Mouse (Mus musculus) embryonic facial prominence, embryonic 14.5 days (tissue): Measurements from ENCODE around the gene Atm. TPM values are rescaled to one million over a fixed set of nuclear protein-coding genes. Genes with fewer than 3 reads are reported as not detected.

Experiments
- ATAC-seq: fragments of 200-750 bp; cut with Nextera tagmentation; 2 replicates; pipeline ENCODE4 v1.8.0; 2017; ENCODE audit warnings: low read depth, moderate number of reproducible peaks, moderate TSS enrichment
- DNase-seq: peaks from one replicate; pipeline ENCODE4 v3.0.0-alpha.2; 2015; ENCODE audit warnings: low spot score
- H3K27ac ChIP-seq: fragments of 300-500 bp; sonication (generic); replicated peaks from 2 replicates; pipeline ENCODE4 v1.5.1; 2014; ENCODE audit warnings: low read depth, mild to moderate bottlenecking, low read length, moderate library complexity
- H3K27me3 ChIP-seq: fragments of 300-500 bp; sonication (generic); replicated peaks from 2 replicates; pipeline ENCODE4 v1.6.1; 2014; ENCODE audit warnings: low read length; ENCODE audit not compliant: control insufficient read depth, insufficient read depth
- H3K36me3 ChIP-seq: fragments of 300-500 bp; sonication (generic); 2 replicates; pipeline ENCODE4 v1.6.1; 2014; ENCODE audit warnings: low read length, mixed read lengths; ENCODE audit not compliant: control insufficient read depth, insufficient read depth
- H3K4me1 ChIP-seq: fragments of 300-500 bp; sonication (generic); 2 replicates; pipeline ENCODE4 v1.6.1; 2014; ENCODE audit warnings: antibody characterized with exemption, low read length; ENCODE audit not compliant: control insufficient read depth, insufficient read depth
- H3K4me2 ChIP-seq: fragments of 300-500 bp; sonication (generic); 2 replicates; pipeline ENCODE4 v1.6.1; 2014; ENCODE audit warnings: low read depth, mild to moderate bottlenecking, low read length, moderate library complexity, mixed read lengths
- H3K4me3 ChIP-seq: fragments of 300-500 bp; sonication (generic); 2 replicates; pipeline ENCODE4 v1.5.1; 2014; ENCODE audit warnings: low read depth, mild to moderate bottlenecking, low read length
- H3K9ac ChIP-seq: fragments of 300-500 bp; sonication (generic); 2 replicates; pipeline ENCODE4 v1.6.1; 2014; ENCODE audit warnings: low read depth, mild to moderate bottlenecking, low read length, moderate library complexity, mixed read lengths
- H3K9me3 ChIP-seq: fragments of 300-500 bp; sonication (generic); 2 replicates; pipeline ENCODE4 v1.6.1; 2016; ENCODE audit warnings: low read length; ENCODE audit not compliant: control insufficient read depth
- WGBS: fragments of 180-500 bp; shearing (Covaris S2); extraction: QIAGEN DNeasy Blood & Tissue Kit; methylation state at CpG from one replicate; pipeline ENCODE4 v1.1.7; 2014; 5-methylcytosine and 5-hydroxymethylcytosine counted together
- polyA plus RNA-seq: library from polyadenylated mRNA; unstranded; fragments of >200 nt; fragmentation: Nextera tagmentation; extraction: Ambion mirVana; gene quantifications from 2 replicates; pipeline ENCODE4 v1.2.1, GENCODE M21; 2014

Atm gene
- polyA plus RNA-seq, 1 experiment from 2014 or later: 10.9 TPM

DNA sequence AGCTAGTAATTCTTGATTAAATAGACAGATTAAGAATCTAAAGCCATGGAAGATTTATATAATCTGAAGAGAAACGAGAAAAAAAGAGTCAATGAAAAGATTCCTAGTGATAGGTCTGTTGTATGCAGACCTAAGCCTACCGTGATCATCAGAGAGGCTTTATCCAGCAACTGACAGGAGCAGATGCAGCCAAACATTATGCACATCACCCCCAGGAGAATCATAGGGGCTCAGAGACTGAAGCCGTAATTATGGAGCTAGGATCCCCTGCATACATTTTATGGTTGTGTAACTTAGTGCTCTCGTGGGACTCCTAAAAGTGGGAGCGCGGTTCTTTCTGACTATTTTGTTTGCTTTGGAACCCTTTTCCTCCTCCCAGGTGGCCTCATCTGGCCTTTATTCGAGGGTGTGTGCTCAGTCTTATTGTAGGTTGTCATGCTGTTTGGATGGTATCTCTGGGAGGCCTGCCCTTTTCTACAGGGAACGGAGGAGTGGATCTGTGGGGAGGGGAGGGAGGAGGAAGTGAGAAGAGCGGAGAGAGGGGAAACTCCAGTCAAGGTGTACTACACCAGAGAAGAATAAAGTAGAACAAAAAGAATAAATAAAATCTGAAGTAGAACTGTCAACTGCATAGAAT, 19.0 kb downstream of the Atm start:
- WGBS: 79% methylated on average over 9 of the region's 9 CpGs
- no peaks in the 10 kb centered on the region for H3K27me3 ChIP-seq
- no peak overlapping the region for H3K4me2 ChIP-seq
- H3K4me3 ChIP-seq: no peak overlapping the region
- H3K27ac ChIP-seq: no peak overlapping the region
- ATAC-seq: no peak
- H3K4me1 ChIP-seq: no peaks in the 10 kb centered on the region
- DNase-seq: peak; percentile 18
- peaks cover 41% of the 10 kb centered on the region; the same call in 1 of the 2 replicates for H3K36me3 ChIP-seq
- H3K9ac ChIP-seq: no peak overlapping the region
- H3K9me3 ChIP-seq: no peaks in the 10 kb centered on the region

DNA sequence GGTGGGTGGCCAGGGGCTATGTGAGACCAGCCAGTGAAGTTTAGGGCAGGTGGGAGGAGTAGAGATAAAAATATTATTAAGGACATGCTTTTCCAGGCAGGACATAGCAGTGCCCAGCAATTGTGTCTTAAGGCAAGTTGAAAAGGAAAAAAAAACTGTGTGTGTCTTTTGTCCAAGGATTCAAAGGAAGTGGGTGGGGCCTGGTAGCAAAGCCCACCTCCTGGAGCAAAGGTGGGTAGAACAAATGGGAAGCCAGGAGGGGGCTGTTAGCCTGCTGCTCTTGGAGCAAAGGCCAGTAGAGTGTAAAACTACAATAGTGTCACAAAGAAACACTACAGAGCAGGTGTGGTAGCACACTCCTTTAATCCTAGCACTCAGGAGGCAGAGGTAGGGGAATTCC, 22.4 kb downstream of the Atm start:
- Histone ChIP-seq H3K9ac (no peak overlapping the region), H3K27me3 (no peaks in the 10 kb centered on the region), H3K4me2 (no peak overlapping the region), H3K36me3 (peaks cover 48% of the 10 kb centered on the region), H3K4me3 (no peak overlapping the region), H3K27ac (no peak overlapping the region), H3K9me3 (no peaks in the 10 kb centered on the region), H3K4me1 (no peaks in the 10 kb centered on the region)
- no peak for DNase-seq
- no peak for ATAC-seq

GRCm38 (mm10) chr9:53508053-53508452, 28.5 kb downstream of the Atm start:
- Histone ChIP-seq H3K27me3 (no peaks in the 10 kb centered on the region), H3K9ac (no peak overlapping the region), H3K9me3 (no peaks in the 10 kb centered on the region), H3K4me2 (no peak overlapping the region), H3K4me3 (no peak overlapping the region), H3K36me3 (peaks cover 56% of the 10 kb centered on the region), H3K27ac (no peak overlapping the region), H3K4me1 (no peaks in the 10 kb centered on the region)
- 92% methylated on average over 7 of the region's 7 CpGs for WGBS
- ATAC-seq (no peak), DNase-seq (no peak)

- Histone ChIP-seq H3K27ac (no peak overlapping the region), H3K4me1 (no peaks in the 10 kb centered on the region), H3K4me2 (no peak overlapping the region), H3K9ac (no peak overlapping the region), H3K27me3 (no peaks in the 10 kb centered on the region), H3K4me3 (no peak overlapping the region), H3K36me3 (peaks cover 51% of the 10 kb centered on the region), H3K9me3 (no peaks in the 10 kb centered on the region)
- no peak for DNase-seq
- ATAC-seq: no peak
Observed at GRCm38 (mm10) chr9:53485886-53486285, 50.7 kb downstream of the Atm start.

DNA sequence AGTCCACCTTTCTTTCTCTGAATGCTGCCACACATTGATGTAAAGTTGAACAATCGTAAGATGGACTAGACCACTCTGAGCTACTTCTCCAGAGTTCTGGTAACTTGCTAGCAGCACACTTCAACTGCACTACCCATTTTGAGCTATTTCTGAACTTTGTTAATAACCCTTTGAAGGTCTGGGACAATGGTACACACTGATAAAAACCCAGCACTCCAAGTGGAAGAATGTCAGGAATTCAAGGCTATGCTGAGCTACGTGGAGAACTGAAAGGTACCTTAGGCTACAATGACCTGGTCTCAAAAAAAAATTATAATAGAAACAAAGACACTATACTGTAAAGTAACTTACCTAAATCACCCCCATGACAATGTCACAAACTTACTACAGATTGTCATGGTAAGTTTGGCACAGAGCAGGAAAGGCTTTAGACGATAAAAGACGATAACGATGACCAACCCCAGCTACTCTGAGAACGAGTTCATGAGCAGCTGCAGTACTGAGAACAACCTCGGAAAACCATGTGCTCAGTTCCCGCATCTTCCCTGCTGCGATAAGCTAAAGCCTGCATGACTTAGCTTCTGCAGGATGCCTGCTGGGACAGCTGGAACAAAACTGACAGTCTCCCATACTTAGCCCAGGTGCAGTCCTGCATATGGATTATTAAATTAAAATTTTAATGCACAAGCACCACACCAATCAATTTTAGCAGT, 63.6 kb downstream of the Atm start:
- H3K27me3 ChIP-seq: no peaks in the 10 kb centered on the region
- ATAC-seq (no peak), DNase-seq (no peak)
- no peaks in the 10 kb centered on the region for H3K9me3 ChIP-seq
- H3K27ac ChIP-seq: no peak overlapping the region
- H3K36me3 ChIP-seq: peaks cover 25% of the 10 kb centered on the region; the same call in 1 of the 2 replicates
- WGBS: 85% methylated on average over 9 of the region's 9 CpGs
- H3K4me2 ChIP-seq: no peak overlapping the region
- no peaks in the 10 kb centered on the region for H3K4me1 ChIP-seq
- no peak overlapping the region for H3K4me3 ChIP-seq
- H3K9ac ChIP-seq: no peak overlapping the region

DNA sequence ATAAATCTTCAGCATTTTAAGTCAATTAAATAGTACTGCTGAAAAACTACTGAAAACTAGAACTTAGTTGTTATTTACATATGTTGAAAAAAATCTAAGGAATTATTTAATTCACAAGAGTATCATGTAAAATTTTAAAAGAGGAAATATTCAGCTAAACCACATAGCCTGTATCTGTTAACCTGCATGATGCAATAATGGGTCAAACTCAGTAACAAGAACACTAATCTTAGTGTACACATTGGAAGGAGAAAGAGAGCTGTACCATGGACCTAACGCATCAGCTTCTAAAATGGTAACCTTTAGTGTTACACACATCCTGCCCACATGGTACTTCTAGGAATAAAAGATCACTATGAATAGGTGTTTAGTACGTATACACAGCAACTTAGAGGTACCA, 84.5 kb downstream of the Atm start:
- H3K4me2 ChIP-seq: no peak overlapping the region
- no peak overlapping the region for H3K4me3 ChIP-seq
- H3K9me3 ChIP-seq: no peaks in the 10 kb centered on the region
- no peaks in the 10 kb centered on the region for H3K27me3 ChIP-seq
- H3K4me1 ChIP-seq: no peaks in the 10 kb centered on the region
- ATAC-seq (no peak), DNase-seq (no peak)
- 91% methylated on average over 2 of the region's 2 CpGs for WGBS
- peaks cover 66% of the 10 kb centered on the region for H3K36me3 ChIP-seq
- H3K9ac ChIP-seq: no peak overlapping the region
- no peak overlapping the region for H3K27ac ChIP-seq

GRCm38 (mm10) chr9:53450609-53451008, 85.9 kb downstream of the Atm start:
- no peaks in the 10 kb centered on the region for H3K9me3 ChIP-seq
- no peaks in the 10 kb centered on the region for H3K4me1 ChIP-seq
- DNase-seq (no peak), ATAC-seq (no peak)
- no peak overlapping the region for H3K27ac ChIP-seq
- H3K27me3 ChIP-seq: no peaks in the 10 kb centered on the region
- H3K4me2 ChIP-seq: no peak overlapping the region
- H3K9ac ChIP-seq: no peak overlapping the region
- H3K4me3 ChIP-seq: no peak overlapping the region
- 88% methylated on average over 1 of the region's 1 CpGs for WGBS
- peaks cover 61% of the 10 kb centered on the region for H3K36me3 ChIP-seq

GRCm38 (mm10) chr9:53435830-53436570, 100.5 kb downstream of the Atm start:
- Histone ChIP-seq H3K4me3 (no peak overlapping the region), H3K27me3 (no peaks in the 10 kb centered on the region), H3K4me2 (no peak overlapping the region), H3K9me3 (no peaks in the 10 kb centered on the region), H3K27ac (no peak overlapping the region), H3K9ac (no peak overlapping the region), H3K4me1 (no peaks in the 10 kb centered on the region), H3K36me3 (peaks cover 20% of the 10 kb centered on the region)
- DNase-seq: no peak
- ATAC-seq: no peak
- 89% methylated on average over 14 of the region's 14 CpGs for WGBS
